Comparison of ENCODE assay signal across 18 mouse cellular contexts in the genomic region with DNA sequence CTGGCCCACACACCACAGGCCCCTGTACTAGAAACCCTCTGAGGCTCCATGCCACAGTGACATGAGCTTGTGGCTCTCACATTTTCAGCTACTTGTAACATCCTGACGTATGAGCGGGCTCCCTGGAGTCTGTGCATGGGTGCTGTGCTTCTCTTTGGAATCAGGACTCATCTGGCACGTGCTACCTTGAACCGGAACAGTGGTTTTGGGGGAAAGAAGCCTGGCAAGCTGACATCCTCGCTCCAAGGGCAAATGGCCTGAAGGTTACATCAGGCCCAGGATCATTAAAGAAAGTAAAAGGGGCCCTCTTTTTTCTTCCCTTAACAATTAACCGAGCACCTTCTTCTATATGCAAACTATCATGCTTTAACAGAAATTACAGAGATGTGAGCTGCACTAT.
"Had no signal": no experiment of that assay in that cellular context is flagged by ENCODE, and none has a peak within 500 bp of the region (broad histone marks: within the 10 kb centered on the region; RNA-seq: fewer than 3 reads in every experiment).

No protein-coding gene starts in this region.

- H3K27me3 ChIP-seq: limb, embryonic 13.5 days; liver, embryonic 12.5 days; liver, embryonic 15.5 days; lung, embryonic 15.5 days had no signal

- H3K9ac ChIP-seq: liver, embryonic 12.5 days; liver, embryonic 15.5 days; lung, embryonic 15.5 days had no signal

- H3K4me2 ChIP-seq: limb, embryonic 13.5 days; liver, embryonic 12.5 days; liver, embryonic 15.5 days; lung, embryonic 15.5 days; midbrain, embryonic 11.5 days had no signal

- H3K9me3 ChIP-seq: limb, embryonic 10.5 days; limb, embryonic 13.5 days; liver, embryonic 12.5 days; liver, embryonic 15.5 days; lung, embryonic 15.5 days had no signal

- H3K27ac ChIP-seq: kidney, postnatal 0 days; layer of hippocampus, adult 2 months; limb, embryonic 10.5 days; liver, embryonic 12.5 days; liver, embryonic 15.5 days; lung, embryonic 15.5 days had no signal

- H3K4me3 ChIP-seq: layer of hippocampus, adult 2 months; limb, embryonic 10.5 days; limb, embryonic 13.5 days; liver, embryonic 12.5 days; liver, embryonic 15.5 days; lung, embryonic 15.5 days; megakaryocyte, embryonic 14.5 days had no signal

- DNase-seq: kidney, postnatal 25 days; layer of hippocampus, adult 9-11 months; liver; lung, adult 18-20 months; lung, postnatal 10 days; lung, postnatal 36 days; midbrain, embryonic 14.5 days; thymus, adult 18-20 months; thymus, postnatal 36 days had no signal

- ATAC-seq: liver, embryonic 12.5 days had no signal
